Mouse (Mus musculus) liver, embryonic 14.5 days (tissue): ENCODE results near the gene Pimreg.

Source experiments
- CTCF ChIP-seq: IDR thresholded peaks from 2 replicates; pipeline ENCODE4 v1.5.1; 2016; ENCODE audit warnings: antibody characterized with exemption, low read depth, control low read depth
- EP300 ChIP-seq: IDR thresholded peaks from 2 replicates; pipeline ENCODE4 v1.6.1; 2016; ENCODE audit warnings: antibody characterized with exemption, low read depth

DNA sequence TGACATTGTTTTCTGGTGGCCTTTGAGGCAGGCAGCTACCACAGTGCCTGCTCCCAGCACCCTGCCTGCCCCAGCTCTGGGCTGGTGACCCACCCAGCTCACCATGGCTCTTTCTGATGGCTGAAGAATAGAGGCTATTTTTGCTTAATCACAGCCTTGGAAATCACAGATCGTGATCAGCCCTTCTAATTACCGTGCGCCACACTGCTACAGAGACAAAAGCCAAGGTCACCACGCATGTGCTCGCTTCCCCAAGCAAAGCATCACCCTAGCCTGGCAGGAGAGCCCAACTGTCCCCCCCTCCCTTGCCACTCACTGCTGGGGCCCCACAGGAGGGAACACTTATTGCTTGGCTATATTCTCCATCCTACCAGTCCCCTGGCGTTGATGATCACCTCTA lies 38.6 kb downstream of the Pimreg start:
- TF ChIP-seq CTCF (no peak), EP300 (no peak)
